Mouse (Mus musculus) olfactory bulb, adult 2 months (tissue): ENCODE data around the gene Hes7. TPM values are rescaled to one million over a fixed set of nuclear protein-coding genes. Genes with fewer than 3 reads are reported as not detected.

Experiments used
- H3K27ac ChIP-seq: fragments of 200-500 bp; 2 replicates; pipeline ENCODE4 v1.5.1; 2012; ENCODE audit warnings: low read depth, low read length; ENCODE audit not compliant: insufficient read depth
- H3K4me1 ChIP-seq: fragments of 200-500 bp; 2 replicates; pipeline ENCODE4 v1.6.1; 2012; ENCODE audit warnings: low read length; ENCODE audit not compliant: control insufficient read depth, insufficient read depth
- H3K4me3 ChIP-seq: fragments of 200-500 bp; 2 replicates; pipeline ENCODE4 v1.5.1; 2012; ENCODE audit warnings: mild to moderate bottlenecking, low read depth, low read length, moderate library complexity; ENCODE audit not compliant: insufficient read depth
- CTCF ChIP-seq: fragments of 200-500 bp; IDR thresholded peaks from 2 replicates; pipeline ENCODE4 v1.5.1; 2012; ENCODE audit warnings: low read depth, mild to moderate bottlenecking, low read length, moderate library complexity; ENCODE audit not compliant: insufficient read depth
- POLR2A ChIP-seq: fragments of 200-500 bp; IDR thresholded peaks from 2 replicates; pipeline ENCODE4 v1.6.1; 2012; ENCODE audit warnings: mild to moderate bottlenecking, low read depth, low read length, moderate library complexity; ENCODE audit not compliant: insufficient read depth
- WGBS: fragments of 180-500 bp; shearing (Covaris S2); methylation state at CpG from one replicate; pipeline ENCODE4 v1.1.7; 2018; 5-methylcytosine and 5-hydroxymethylcytosine counted together
- polyA plus RNA-seq: library from polyadenylated mRNA; stranded (reverse); fragments of >200 nt; gene quantifications from 2 replicates; pipeline ENCODE4 v1.2.4, GENCODE M21; 2012; ENCODE audit warnings: low replicate concordance; ENCODE audit not compliant: missing spikeins, insufficient read depth, insufficient read length

Hes7 gene
- polyA plus RNA-seq, 1 experiment: not detected

DNA sequence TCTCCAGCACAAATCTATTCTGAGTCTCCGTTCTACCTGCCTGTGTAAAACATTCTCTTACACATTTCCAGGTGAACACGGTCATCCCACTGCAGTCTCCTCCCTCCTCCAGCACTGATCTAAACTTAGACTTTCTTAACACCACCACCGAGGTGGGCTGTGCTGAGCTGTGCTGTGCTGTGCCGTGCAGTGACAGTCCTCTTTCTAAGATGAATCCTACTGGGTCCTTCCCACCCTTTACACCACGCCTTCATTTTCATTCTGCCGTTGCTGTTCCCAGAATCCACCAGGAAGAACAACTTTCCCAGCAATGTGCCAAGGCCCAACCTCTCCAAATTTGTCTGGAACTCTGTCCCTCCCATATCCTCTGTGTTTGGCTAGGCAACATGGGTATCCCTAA lies 33.8 kb upstream of the Hes7 start:
- TF ChIP-seq POLR2A (no peak), CTCF (no peak)
- peaks cover 33% of the 10 kb centered on the region for H3K4me1 ChIP-seq
- no peak overlapping the region for H3K4me3 ChIP-seq
- 34% methylated on average over 6 of the region's 6 CpGs for WGBS
- H3K27ac ChIP-seq: peak overlapping the region; percentile 93

DNA sequence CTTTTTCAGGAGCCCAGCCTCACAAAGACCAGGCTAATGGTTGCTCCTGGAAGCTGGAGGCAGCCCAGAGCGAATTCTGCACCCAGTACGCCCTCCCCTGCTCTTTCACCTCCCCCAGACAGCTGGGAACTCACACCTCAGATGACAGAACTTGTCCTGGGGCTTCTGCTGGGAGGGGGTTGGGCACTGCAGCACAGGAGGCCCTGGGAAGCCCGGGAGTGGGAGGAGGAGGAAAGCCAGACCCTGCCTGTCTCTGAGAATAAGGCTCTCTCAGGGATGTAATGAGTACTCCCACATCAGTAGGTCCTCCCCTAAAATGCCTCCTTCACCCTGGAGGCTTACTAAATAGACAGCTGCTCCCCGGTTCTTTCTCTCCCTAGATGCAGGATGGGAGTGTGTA lies 33.1 kb upstream of the Hes7 start:
- TF ChIP-seq CTCF: no peak
- TF ChIP-seq POLR2A: no peak
- H3K27ac ChIP-seq: peak overlapping the region; percentile 93
- 32% methylated on average over 4 of the region's 4 CpGs for WGBS

DNA sequence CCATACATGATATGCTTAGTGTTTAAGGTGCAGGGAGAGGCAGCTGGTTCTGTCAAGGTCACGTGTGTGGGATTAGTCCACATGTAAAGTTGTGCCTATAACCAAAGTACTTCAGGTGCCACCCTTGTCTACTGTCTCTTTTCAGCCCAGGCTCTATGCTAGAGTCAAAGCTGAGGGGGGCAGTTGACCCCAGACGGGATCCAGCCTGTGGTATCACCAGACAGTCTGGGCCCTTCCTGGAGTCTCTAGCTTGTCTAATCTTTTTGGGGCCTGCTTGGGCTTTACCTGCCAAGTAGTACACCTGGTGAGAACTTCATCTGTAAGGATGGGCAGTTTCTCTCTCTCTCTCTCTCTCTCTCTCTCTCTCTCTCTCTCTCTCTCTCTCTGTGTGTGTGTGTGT lies 32.6 kb upstream of the Hes7 start:
- 74% methylated on average over 2 of the region's 2 CpGs for WGBS
- no peak for TF ChIP-seq CTCF
- H3K4me1 ChIP-seq: peaks cover 38% of the 10 kb centered on the region
- H3K27ac ChIP-seq: peak overlapping the region; percentile 93
- H3K4me3 ChIP-seq: no peak overlapping the region

More for the DNA sequence above, 33.1 kb upstream of the Hes7 start:
- peaks cover 38% of the 10 kb centered on the region for H3K4me1 ChIP-seq
- H3K4me3 ChIP-seq: no peak overlapping the region

DNA sequence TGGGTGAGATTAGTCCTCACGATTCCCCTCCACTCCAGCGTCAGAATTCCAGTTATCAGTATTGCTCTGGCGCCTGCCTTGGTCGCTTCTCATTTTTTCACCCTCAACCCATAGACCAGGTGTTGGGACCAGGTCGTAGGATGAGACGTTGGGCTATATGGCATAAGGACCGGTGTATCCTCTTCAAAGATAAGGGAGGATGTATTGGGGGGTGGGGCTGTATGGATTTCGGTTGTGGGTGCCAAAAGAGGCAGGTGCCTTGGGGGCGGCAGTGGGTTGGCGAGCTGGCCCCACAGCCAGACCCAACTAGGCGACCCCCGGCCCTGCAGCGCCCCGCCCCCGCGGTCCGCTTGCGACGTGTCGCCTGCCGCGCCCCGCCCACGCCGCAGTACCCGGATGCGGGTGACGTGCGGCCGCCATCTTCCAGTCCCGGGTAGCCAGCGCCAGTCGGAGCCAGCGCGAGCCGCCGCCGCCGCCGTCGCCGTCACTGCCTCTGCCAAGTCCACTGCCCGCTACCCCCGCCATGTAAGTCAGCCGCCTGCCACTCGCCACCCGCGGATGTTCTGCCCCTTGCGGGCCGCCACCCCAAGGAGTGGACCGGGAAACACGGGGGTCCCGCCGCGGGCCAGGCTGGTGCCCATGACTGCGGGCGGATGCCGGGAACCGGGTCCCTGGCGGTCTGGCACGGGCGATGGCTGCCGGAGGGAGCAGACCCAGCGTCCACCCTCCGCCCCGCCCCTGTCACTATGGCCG lies 31.9 kb upstream of the Hes7 start, which contains the start of gene Vamp2:
TSS of gene Vamp2 (plus strand) at position 388 of the 753 bp plus-strand sequence.
- Histone ChIP-seq H3K4me3 (peak within 1 kb of the TSS; percentile 86), H3K27ac (peak within 1 kb of the TSS; percentile 97), H3K4me1 (peaks cover 38% of the 10 kb centered on the region)
- WGBS: under 1% methylated on average over 62 of the region's 67 CpGs
- TF ChIP-seq CTCF: no peak
- TF ChIP-seq POLR2A: peak; percentile 89

DNA sequence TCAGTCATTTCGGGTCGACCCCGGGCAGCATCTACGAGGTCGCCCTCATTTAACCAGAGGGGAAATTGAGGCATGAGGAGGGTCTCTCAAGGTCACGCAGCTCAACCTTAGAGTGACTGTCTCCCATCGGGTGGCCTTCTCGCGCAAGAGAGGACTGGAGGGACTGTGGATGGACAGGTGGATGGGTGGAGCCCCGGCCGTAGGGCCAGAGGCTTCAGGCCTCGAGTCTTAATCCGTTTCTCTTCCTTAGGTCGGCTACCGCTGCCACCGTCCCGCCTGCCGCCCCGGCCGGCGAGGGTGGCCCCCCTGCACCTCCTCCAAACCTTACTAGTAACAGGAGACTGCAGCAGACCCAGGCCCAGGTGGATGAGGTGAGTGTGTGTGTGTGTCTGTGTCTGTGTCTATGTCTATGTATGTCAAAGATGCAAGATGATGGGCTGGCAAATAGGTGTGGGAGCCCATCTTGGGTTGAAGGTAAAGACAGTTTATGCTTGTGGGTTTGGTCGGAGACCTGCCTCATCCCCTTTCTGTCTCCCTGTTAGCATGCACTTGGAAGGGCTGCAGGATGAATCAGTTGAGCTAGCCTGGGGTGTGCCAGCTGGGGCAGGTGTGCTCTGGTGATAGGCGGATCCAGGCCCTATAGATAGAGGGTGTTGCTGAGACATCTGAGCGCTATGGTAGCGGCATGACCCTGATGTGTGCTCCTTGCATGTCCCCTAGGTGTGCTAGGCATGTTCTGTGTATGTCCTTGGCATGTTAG lies 31.2 kb upstream of the Hes7 start:
- 3% methylated on average over 25 of the region's 25 CpGs for WGBS
- Histone ChIP-seq H3K4me1 (peaks cover 38% of the 10 kb centered on the region), H3K4me3 (peak overlapping the region; percentile 86), H3K27ac (peak overlapping the region; percentile 97)
- TF ChIP-seq CTCF (no peak), POLR2A (no peak)

DNA sequence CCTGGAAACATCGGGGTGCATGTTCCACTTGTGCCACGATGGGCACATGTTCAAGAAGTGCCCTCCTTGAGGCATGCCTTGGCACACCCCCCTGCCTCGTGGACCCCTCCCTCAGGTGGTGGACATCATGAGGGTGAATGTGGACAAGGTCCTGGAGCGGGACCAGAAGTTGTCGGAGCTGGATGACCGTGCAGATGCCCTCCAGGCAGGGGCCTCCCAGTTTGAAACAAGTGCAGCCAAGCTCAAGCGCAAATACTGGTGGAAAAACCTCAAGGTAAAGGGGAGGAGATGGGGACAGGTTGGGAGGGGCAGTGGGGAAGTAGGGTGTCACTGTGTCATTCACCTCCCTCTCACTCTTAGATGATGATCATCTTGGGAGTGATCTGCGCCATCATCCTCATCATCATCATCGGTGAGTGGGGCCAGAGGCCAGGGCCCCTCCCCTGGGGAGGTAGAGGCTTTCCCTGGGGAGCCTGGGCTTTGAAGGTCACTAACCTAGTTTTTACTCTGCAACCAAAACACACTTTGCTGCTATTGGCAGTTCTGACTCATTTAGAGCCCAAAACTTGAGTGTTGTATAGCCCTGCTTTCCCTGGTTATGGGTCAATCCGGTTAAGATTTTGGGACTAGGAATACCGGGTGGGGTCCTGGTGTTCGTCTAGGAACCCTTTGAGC lies 30.5 kb upstream of the Hes7 start:
- H3K4me3 ChIP-seq: peak overlapping the region; percentile 86
- peak overlapping the region; percentile 97 for H3K27ac ChIP-seq
- no peak for TF ChIP-seq CTCF
- no peak for TF ChIP-seq POLR2A
- peaks cover 40% of the 10 kb centered on the region for H3K4me1 ChIP-seq
- WGBS: 41% methylated on average over 12 of the region's 12 CpGs

DNA sequence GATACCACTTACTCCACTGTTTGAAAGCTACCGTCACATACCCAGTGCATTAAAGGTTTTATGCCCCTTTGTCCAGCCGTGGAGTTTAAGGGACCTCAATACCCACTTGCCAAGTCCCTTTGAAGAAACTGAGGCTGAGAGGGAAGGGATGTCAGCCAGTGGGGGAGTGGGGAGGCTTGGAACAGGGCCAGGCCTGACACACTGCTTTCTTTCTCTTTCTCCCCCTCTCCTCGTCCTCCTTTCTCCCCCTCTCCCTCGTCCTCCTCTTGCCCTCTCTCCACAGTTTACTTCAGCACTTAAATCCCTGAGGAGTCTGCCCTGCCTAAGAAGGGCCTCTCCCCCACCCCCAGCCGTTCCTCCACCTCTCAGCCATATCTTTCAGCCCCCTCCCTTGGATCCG lies 29.8 kb upstream of the Hes7 start:
- TF ChIP-seq CTCF (no peak), POLR2A (no peak)
- peak overlapping the region; percentile 86 for H3K4me3 ChIP-seq
- H3K4me1 ChIP-seq: peaks cover 40% of the 10 kb centered on the region
- H3K27ac ChIP-seq: peak overlapping the region; percentile 36; the same call in 1 of the 2 replicates
- WGBS: 14% methylated on average over 6 of the region's 6 CpGs

DNA sequence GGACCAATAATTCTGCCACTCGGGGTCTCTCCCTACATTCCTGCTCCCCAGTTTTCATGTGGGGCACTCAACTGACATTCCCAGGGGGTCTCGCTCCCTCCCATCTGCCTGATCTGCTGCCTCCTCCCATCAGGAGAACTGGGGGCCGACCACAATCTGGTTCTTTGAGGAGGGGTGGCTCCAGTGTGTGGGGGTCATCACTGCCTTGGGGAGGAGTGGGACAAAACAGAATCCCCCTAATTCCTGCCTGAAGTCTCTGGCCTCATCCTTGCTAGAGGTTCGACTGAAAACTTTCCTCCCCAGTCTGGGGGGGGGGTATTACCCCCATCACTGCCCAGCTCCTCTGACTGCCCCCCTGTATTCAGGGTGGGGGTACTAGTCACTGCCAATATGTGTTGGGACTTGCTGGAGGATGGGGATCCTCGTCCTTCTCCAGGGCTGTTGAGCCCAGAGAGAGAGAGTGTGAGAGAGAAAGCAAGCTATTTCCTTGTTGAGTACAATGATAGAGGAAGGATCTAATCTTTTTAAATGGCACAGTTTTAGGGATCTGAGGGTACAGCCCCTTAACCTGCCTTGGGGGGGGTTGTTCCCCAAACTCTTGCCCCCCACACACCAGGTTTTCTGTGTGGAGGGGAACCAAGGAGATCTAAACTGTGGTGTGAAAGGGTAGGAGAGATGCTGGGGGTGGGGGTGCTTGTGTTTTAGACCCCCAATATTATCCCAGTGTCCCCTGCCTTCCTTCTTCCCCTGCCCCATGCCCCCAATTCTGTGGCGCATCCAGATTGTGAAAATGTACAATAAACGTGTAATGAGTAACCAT lies 28.4 kb upstream of the Hes7 start:
- TF ChIP-seq CTCF (no peak), POLR2A (no peak)
- 54% methylated on average over 7 of the region's 7 CpGs for WGBS
- no peak overlapping the region for H3K27ac ChIP-seq
- H3K4me3 ChIP-seq: no peak overlapping the region
- peaks cover 33% of the 10 kb centered on the region for H3K4me1 ChIP-seq
